Mouse (Mus musculus) forebrain, postnatal 0 days (tissue): ENCODE measurements around the gene Slc35g3. TPM values are rescaled to one million over a fixed set of nuclear protein-coding genes. Genes with fewer than 3 reads are reported as not detected.

Source experiments
- ATAC-seq: fragments of 200-750 bp; cut with Nextera tagmentation; 2 replicates; pipeline ENCODE4 v1.8.0; 2017; ENCODE audit warnings: mild to moderate bottlenecking, moderate library complexity
- DNase-seq: peaks from one replicate; pipeline ENCODE4 v3.0.0-alpha.2; 2015
- H3K27ac ChIP-seq: fragments of 300-500 bp; sonication (generic); 2 replicates; pipeline ENCODE4 v1.5.1; 2014; ENCODE audit warnings: low read depth, mild to moderate bottlenecking, antibody characterized with exemption, low read length, moderate library complexity, mixed read lengths
- H3K27me3 ChIP-seq: fragments of 300-500 bp; sonication (generic); 2 replicates; pipeline ENCODE4 v1.6.1; 2014; ENCODE audit warnings: mild to moderate bottlenecking, low read length, mixed read lengths; ENCODE audit not compliant: insufficient read depth
- H3K36me3 ChIP-seq: fragments of 300-500 bp; sonication (generic); 2 replicates; pipeline ENCODE4 v1.6.1; 2014; ENCODE audit warnings: mild to moderate bottlenecking, moderate library complexity; ENCODE audit not compliant: insufficient read depth
- H3K4me1 ChIP-seq: fragments of 300-500 bp; sonication (generic); 2 replicates; pipeline ENCODE4 v1.6.1; 2014; ENCODE audit warnings: antibody characterized with exemption; ENCODE audit not compliant: insufficient read depth
- H3K4me2 ChIP-seq: fragments of 300-500 bp; sonication (generic); 2 replicates; pipeline ENCODE4 v1.6.1; 2014; ENCODE audit warnings: low read depth, mild to moderate bottlenecking, moderate library complexity
- H3K4me3 ChIP-seq: fragments of 300-500 bp; sonication (generic); 2 replicates; pipeline ENCODE4 v1.5.1; 2014; ENCODE audit warnings: low read depth, low read length, mixed read lengths
- H3K9ac ChIP-seq: fragments of 300-500 bp; sonication (generic); 2 replicates; pipeline ENCODE4 v1.6.1; 2014; ENCODE audit warnings: mild to moderate bottlenecking
- H3K9me3 ChIP-seq: fragments of 300-500 bp; sonication (generic); 2 replicates; pipeline ENCODE4 v1.6.1; 2016; ENCODE audit warnings: low read length
- CTCF ChIP-seq: sonication (generic); IDR thresholded peaks from 2 replicates; pipeline ENCODE4 v1.5.1; 2016; ENCODE audit warnings: antibody characterized with exemption, control low read depth, low read depth
- WGBS: fragments of 180-500 bp; shearing (Covaris S2); extraction: QIAGEN DNeasy Blood & Tissue Kit; methylation state at CpG from one replicate; pipeline ENCODE4 v1.1.7; 2014; 5-methylcytosine and 5-hydroxymethylcytosine counted together
- polyA plus RNA-seq: library from polyadenylated mRNA; unstranded; fragments of >200 nt; fragmentation: Nextera tagmentation; extraction: Ambion mirVana; gene quantifications from 2 replicates; pipeline ENCODE4 v1.2.1, GENCODE M21; 2015
- total RNA-seq: library from RNA; depleted of rRNA; stranded (reverse); fragments of >200 nt; gene quantifications from 2 replicates; pipeline ENCODE4 v1.2.3, GENCODE M21; 2014

Gene Slc35g3
- total and polyA plus RNA-seq, 2 experiments from 2014 or later: not detected

GRCm38 (mm10) chr11:69725951-69726350 lies 35.8 kb downstream of the Slc35g3 start:
- H3K4me1 ChIP-seq: no peaks in the 10 kb centered on the region
- H3K27me3 ChIP-seq: no peaks in the 10 kb centered on the region
- H3K4me2 ChIP-seq: no peak overlapping the region
- WGBS: 38% methylated on average over 5 of the region's 5 CpGs
- DNase-seq (no peak), ATAC-seq (no peak)
- H3K36me3 ChIP-seq: no peaks in the 10 kb centered on the region
- no peak for TF ChIP-seq CTCF
- no peaks in the 10 kb centered on the region for H3K9me3 ChIP-seq
- H3K27ac ChIP-seq: no peak overlapping the region
- H3K4me3 ChIP-seq: no peak overlapping the region
- H3K9ac ChIP-seq: no peak overlapping the region

- no peaks in the 10 kb centered on the region for H3K9me3 ChIP-seq
- TF ChIP-seq CTCF: no peak
Observed at GRCm38 (mm10) chr11:69723074-69723473, 38.7 kb downstream of the Slc35g3 start.

GRCm38 (mm10) chr11:69720852-69721251 lies 40.9 kb downstream of the Slc35g3 start:
- 79% methylated on average over 6 of the region's 6 CpGs for WGBS
- no peak for TF ChIP-seq CTCF

More at GRCm38 (mm10) chr11:69723074-69723473, 38.7 kb downstream of the Slc35g3 start:
- WGBS: 36% methylated on average over 2 of the region's 2 CpGs
- DNase-seq (no peak), ATAC-seq (no peak)
- Histone ChIP-seq H3K27me3 (no peaks in the 10 kb centered on the region), H3K4me1 (no peaks in the 10 kb centered on the region), H3K9ac (no peak overlapping the region), H3K4me3 (no peak overlapping the region), H3K4me2 (no peak overlapping the region), H3K36me3 (no peaks in the 10 kb centered on the region), H3K27ac (no peak overlapping the region)

GRCm38 (mm10) chr11:69719423-69719822 lies 42.3 kb downstream of the Slc35g3 start:
- ATAC-seq (no peak), DNase-seq (no peak)
- WGBS: 75% methylated on average over 6 of the region's 6 CpGs
- Histone ChIP-seq H3K36me3 (no peaks in the 10 kb centered on the region), H3K27ac (no peak overlapping the region), H3K4me2 (no peak overlapping the region), H3K9me3 (no peaks in the 10 kb centered on the region), H3K27me3 (no peaks in the 10 kb centered on the region), H3K9ac (no peak overlapping the region), H3K4me3 (no peak overlapping the region), H3K4me1 (no peaks in the 10 kb centered on the region)
- TF ChIP-seq CTCF: no peak

More at GRCm38 (mm10) chr11:69720852-69721251, 40.9 kb downstream of the Slc35g3 start:
- DNase-seq (no peak), ATAC-seq (no peak)
- Histone ChIP-seq H3K36me3 (no peaks in the 10 kb centered on the region), H3K4me2 (no peak overlapping the region), H3K27ac (no peak overlapping the region), H3K4me3 (no peak overlapping the region), H3K27me3 (no peaks in the 10 kb centered on the region), H3K4me1 (no peaks in the 10 kb centered on the region), H3K9me3 (no peaks in the 10 kb centered on the region), H3K9ac (no peak overlapping the region; the same call in 1 of the 2 replicates)

GRCm38 (mm10) chr11:69718661-69719060 lies 43.1 kb downstream of the Slc35g3 start:
- no peak overlapping the region for H3K4me2 ChIP-seq
- no peaks in the 10 kb centered on the region for H3K36me3 ChIP-seq
- H3K27ac ChIP-seq: no peak overlapping the region
- no peaks in the 10 kb centered on the region for H3K27me3 ChIP-seq
- no peak overlapping the region for H3K9ac ChIP-seq
- DNase-seq (no peak), ATAC-seq (no peak)
- no peaks in the 10 kb centered on the region for H3K9me3 ChIP-seq
- TF ChIP-seq CTCF: no peak
- H3K4me3 ChIP-seq: no peak overlapping the region
- H3K4me1 ChIP-seq: no peaks in the 10 kb centered on the region
- WGBS: 26% methylated on average over 15 of the region's 15 CpGs

GRCm38 (mm10) chr11:69716953-69717352 lies 44.8 kb downstream of the Slc35g3 start:
- 78% methylated on average over 4 of the region's 4 CpGs for WGBS
- H3K4me3 ChIP-seq: no peak overlapping the region
- ATAC-seq: no peak

GRCm38 (mm10) chr11:69715929-69716328 lies 45.8 kb downstream of the Slc35g3 start:
- no peak for DNase-seq
- ATAC-seq: no peak

More at GRCm38 (mm10) chr11:69716953-69717352, 44.8 kb downstream of the Slc35g3 start:
- no peak overlapping the region for H3K27ac ChIP-seq
- no peaks in the 10 kb centered on the region for H3K36me3 ChIP-seq
- H3K4me2 ChIP-seq: no peak overlapping the region
- no peak for DNase-seq
- no peak overlapping the region for H3K9ac ChIP-seq
- no peaks in the 10 kb centered on the region for H3K27me3 ChIP-seq
- no peak for TF ChIP-seq CTCF
- no peaks in the 10 kb centered on the region for H3K9me3 ChIP-seq
- H3K4me1 ChIP-seq: no peaks in the 10 kb centered on the region

More at GRCm38 (mm10) chr11:69715929-69716328, 45.8 kb downstream of the Slc35g3 start:
- Histone ChIP-seq H3K4me1 (no peaks in the 10 kb centered on the region), H3K9ac (no peak overlapping the region), H3K4me3 (no peak overlapping the region), H3K36me3 (no peaks in the 10 kb centered on the region), H3K4me2 (no peak overlapping the region), H3K27me3 (no peaks in the 10 kb centered on the region), H3K27ac (no peak overlapping the region), H3K9me3 (no peaks in the 10 kb centered on the region)
- TF ChIP-seq CTCF: no peak
- 42% methylated on average over 5 of the region's 5 CpGs for WGBS
